Mouse (Mus musculus): ENCODE data around the gene Akap13. TPM values are rescaled to one million over a fixed set of nuclear protein-coding genes. Genes with fewer than 3 reads are reported as not detected.

Akap13 gene
- polyA plus RNA-seq, 1 experiment from 2014 or later = 46.1 TPM

GRCm38 (mm10) chr7:75568276-75568675 lies 112.9 kb downstream of the Akap13 start:
- Histone ChIP-seq H3K9me3 (replicated peaks) (no peaks in the 10 kb centered on the region), H3K4me3 (replicated peaks) (no peak overlapping the region), H3K27ac (replicated peaks) (no peak overlapping the region), H3K9ac (no peak overlapping the region), H3K4me1 (peaks cover 4% of the 10 kb centered on the region; the same call in 1 of the 2 replicates), H3K27me3 (no peaks in the 10 kb centered on the region), H3K4me2 (replicated peaks) (no peak overlapping the region), H3K36me3 (no peaks in the 10 kb centered on the region)
- ATAC-seq (ENCODE audit: insufficient number of reproducible peaks, low FRiP score, low TSS enrichment, low read depth) = no peak
- 76% methylated on average over 4 of the region's 4 CpGs for WGBS

DNA sequence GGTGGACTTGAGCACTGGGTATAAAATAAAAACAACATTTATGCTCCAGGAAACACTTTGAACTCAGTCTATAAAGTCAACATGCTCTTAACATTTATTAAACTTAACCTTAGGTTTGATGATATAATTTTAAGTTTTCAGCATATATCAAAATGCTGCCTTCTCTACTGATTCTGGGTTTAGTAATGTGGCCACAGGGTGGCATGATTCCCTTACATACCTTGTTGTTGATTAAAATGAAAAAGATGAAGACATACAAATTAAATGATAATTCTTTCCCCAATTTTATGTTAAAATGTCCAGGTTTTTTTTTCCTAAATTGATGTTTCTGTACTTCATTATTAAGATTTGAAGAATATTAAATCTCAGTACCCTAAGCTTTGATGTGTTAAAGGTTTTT lies 113.5 kb downstream of the Akap13 start:
- H3K36me3 ChIP-seq = no peaks in the 10 kb centered on the region
- H3K4me1 ChIP-seq = peaks cover 4% of the 10 kb centered on the region; the same call in 1 of the 2 replicates
- ATAC-seq (ENCODE audit: insufficient number of reproducible peaks, low FRiP score, low TSS enrichment, low read depth) = no peak
- no peaks in the 10 kb centered on the region for H3K9me3 ChIP-seq (replicated peaks)
- no peak overlapping the region for H3K27ac ChIP-seq (replicated peaks)
- H3K9ac ChIP-seq = no peak overlapping the region
- no peak overlapping the region for H3K4me2 ChIP-seq (replicated peaks)
- H3K27me3 ChIP-seq = no peaks in the 10 kb centered on the region
- no peak overlapping the region for H3K4me3 ChIP-seq (replicated peaks)

GRCm38 (mm10) chr7:75570218-75570617 lies 114.9 kb downstream of the Akap13 start:
- Histone ChIP-seq H3K4me3 (replicated peaks) (no peak overlapping the region), H3K36me3 (no peaks in the 10 kb centered on the region), H3K4me2 (replicated peaks) (no peak overlapping the region), H3K27me3 (no peaks in the 10 kb centered on the region), H3K9me3 (replicated peaks) (no peaks in the 10 kb centered on the region), H3K4me1 (peaks cover 9% of the 10 kb centered on the region), H3K27ac (replicated peaks) (no peak overlapping the region), H3K9ac (no peak overlapping the region)
- 91% methylated on average over 3 of the region's 3 CpGs for WGBS
- no peak for ATAC-seq (ENCODE audit: insufficient number of reproducible peaks, low FRiP score, low TSS enrichment, low read depth)

- H3K27ac ChIP-seq (replicated peaks) = no peak overlapping the region
- 75% methylated on average over 2 of the region's 2 CpGs for WGBS
- peaks cover 16% of the 10 kb centered on the region for H3K4me1 ChIP-seq
Observed at GRCm38 (mm10) chr7:75571078-75571477, 115.7 kb downstream of the Akap13 start.

DNA sequence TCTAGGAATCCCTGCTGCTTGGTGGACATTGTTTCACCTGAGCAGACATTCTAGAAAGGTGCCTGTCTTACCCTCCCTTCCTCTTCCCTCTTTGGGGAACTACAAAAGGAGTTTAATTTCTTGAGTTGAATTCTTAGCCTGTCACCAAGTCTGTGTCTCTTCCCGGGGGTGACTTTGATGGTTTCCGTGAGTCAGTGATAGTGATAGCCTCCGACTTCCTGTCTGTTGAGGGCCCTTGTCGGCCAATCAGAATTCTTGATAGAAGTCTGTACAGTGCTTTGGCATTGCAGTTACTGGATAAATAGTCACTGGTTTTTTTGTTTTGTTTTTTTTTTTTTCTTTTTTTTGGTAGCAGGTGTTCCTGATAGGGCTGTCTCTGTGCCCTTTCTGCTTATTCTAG lies 116.8 kb downstream of the Akap13 start:
- Histone ChIP-seq H3K4me3 (replicated peaks) (no peak overlapping the region), H3K9me3 (replicated peaks) (no peaks in the 10 kb centered on the region), H3K27ac (replicated peaks) (no peak overlapping the region), H3K27me3 (no peaks in the 10 kb centered on the region), H3K4me1 (peaks cover 16% of the 10 kb centered on the region), H3K4me2 (replicated peaks) (no peak overlapping the region), H3K9ac (no peak overlapping the region), H3K36me3 (no peaks in the 10 kb centered on the region)
- WGBS = 71% methylated on average over 4 of the region's 4 CpGs
- ATAC-seq (ENCODE audit: insufficient number of reproducible peaks, low FRiP score, low TSS enrichment, low read depth) = no peak

More at GRCm38 (mm10) chr7:75571078-75571477, 115.7 kb downstream of the Akap13 start:
- no peaks in the 10 kb centered on the region for H3K9me3 ChIP-seq (replicated peaks)
- no peak overlapping the region for H3K9ac ChIP-seq
- H3K27me3 ChIP-seq = no peaks in the 10 kb centered on the region
- H3K4me3 ChIP-seq (replicated peaks) = no peak overlapping the region
- H3K4me2 ChIP-seq (replicated peaks) = no peak overlapping the region
- H3K36me3 ChIP-seq = no peaks in the 10 kb centered on the region
- no peak for ATAC-seq (ENCODE audit: insufficient number of reproducible peaks, low FRiP score, low TSS enrichment, low read depth)

DNA sequence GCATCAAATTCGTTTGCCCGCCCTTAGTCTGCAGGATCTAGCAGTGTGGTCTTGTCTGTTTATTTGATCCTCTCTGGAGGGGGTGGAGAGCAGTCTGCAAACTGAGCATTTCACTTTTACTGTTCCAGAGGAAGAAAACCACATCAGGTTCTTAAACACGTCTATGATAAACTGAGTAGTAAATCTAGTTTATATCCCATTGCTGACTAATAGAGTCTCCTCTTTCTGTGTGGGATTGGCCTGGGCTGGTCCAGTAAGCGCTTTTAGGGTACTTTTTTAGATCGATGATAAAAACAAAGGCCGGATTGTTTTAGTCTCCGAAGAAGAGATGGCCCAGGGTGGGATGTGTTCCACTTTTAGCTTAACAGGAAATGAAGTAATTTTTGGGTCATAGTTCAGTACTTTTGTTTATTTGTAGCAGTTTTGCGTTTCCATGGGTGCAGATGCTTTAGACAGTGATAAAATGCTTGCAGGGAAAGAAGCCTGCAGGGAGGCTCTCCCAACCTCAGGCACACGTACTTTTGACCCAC lies 119.9 kb downstream of the Akap13 start:
- 13% methylated on average over 9 of the region's 9 CpGs for WGBS
- no peaks in the 10 kb centered on the region for H3K27me3 ChIP-seq
- peak overlapping the region; percentile 44 for H3K27ac ChIP-seq (replicated peaks)
- no peak for ATAC-seq (ENCODE audit: insufficient number of reproducible peaks, low FRiP score, low TSS enrichment, low read depth)
- 0 out of 2 replicates have a peak, but pooled peaks cover 7% of the 10 kb centered on the region for H3K36me3 ChIP-seq
- H3K4me3 ChIP-seq (replicated peaks) = no peak overlapping the region
- peaks cover 12% of the 10 kb centered on the region for H3K4me1 ChIP-seq
- H3K9ac ChIP-seq = no peak overlapping the region
- 0 out of 2 replicates have a peak overlapping the region, but pooled peaks have one; percentile 1 for H3K4me2 ChIP-seq (replicated peaks)
- no peaks in the 10 kb centered on the region for H3K9me3 ChIP-seq (replicated peaks)

DNA sequence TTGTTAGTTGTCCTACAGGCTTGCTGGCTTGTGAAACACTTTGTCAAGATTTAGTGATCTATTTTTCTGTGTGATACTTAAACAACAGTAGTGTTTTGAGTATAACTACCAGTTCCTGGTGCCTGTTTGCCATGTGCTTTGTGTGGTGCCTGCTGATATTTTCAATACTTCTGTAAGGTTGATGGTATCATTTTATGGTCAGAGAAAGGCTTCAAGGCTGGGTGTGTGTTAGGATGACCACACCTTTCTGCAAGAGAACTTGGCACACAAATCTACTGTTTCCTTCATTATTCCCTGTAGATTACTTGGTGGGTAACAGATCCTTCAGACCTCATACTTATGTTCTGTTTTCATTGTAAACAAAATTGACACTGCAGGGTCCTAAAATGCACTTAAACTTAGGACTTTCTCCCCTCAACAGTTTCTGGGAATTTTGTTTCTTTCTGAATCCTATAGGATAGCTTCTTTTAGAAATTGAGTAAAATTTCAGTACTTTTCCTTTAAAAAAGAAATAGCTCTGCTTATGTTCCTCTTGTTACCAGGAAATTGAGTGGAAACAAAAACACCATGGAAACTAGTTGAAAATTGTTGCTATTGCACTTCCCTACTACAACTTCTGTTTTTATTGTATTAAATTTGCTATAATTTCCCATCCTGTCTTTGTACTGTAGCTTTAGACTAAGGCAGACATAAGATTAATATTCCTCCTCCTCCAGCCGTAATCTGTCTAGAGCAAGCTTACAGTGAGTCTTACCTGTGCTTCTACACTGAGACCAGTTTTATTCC lies 120.7 kb downstream of the Akap13 start:
- WGBS = 88% methylated on average over 1 of the region's 1 CpGs
- no peak for ATAC-seq (ENCODE audit: insufficient number of reproducible peaks, low FRiP score, low TSS enrichment, low read depth)
- Histone ChIP-seq H3K36me3 (0 out of 2 replicates have a peak, but pooled peaks cover 13% of the 10 kb centered on the region), H3K27me3 (no peaks in the 10 kb centered on the region), H3K9me3 (replicated peaks) (no peaks in the 10 kb centered on the region), H3K27ac (replicated peaks) (peak overlapping the region; percentile 44), H3K9ac (no peak overlapping the region), H3K4me2 (replicated peaks) (no peak overlapping the region), H3K4me3 (replicated peaks) (no peak overlapping the region), H3K4me1 (peaks cover 12% of the 10 kb centered on the region)

- Histone ChIP-seq H3K27ac (replicated peaks) (no peak overlapping the region), H3K4me3 (replicated peaks) (no peak overlapping the region), H3K36me3 (0 out of 2 replicates have a peak, but pooled peaks cover 16% of the 10 kb centered on the region), H3K9me3 (replicated peaks) (no peaks in the 10 kb centered on the region), H3K27me3 (no peaks in the 10 kb centered on the region), H3K4me1 (peaks cover 12% of the 10 kb centered on the region), H3K9ac (no peak overlapping the region), H3K4me2 (replicated peaks) (no peak overlapping the region)
- WGBS = 93% methylated on average over 2 of the region's 2 CpGs
- ATAC-seq (ENCODE audit: insufficient number of reproducible peaks, low FRiP score, low TSS enrichment, low read depth) = no peak
Observed at GRCm38 (mm10) chr7:75576851-75577250, 121.5 kb downstream of the Akap13 start.

- Histone ChIP-seq H3K4me3 (replicated peaks) (no peak overlapping the region), H3K36me3 (0 out of 2 replicates have a peak, but pooled peaks cover 20% of the 10 kb centered on the region), H3K4me1 (peaks cover 12% of the 10 kb centered on the region), H3K9me3 (replicated peaks) (no peaks in the 10 kb centered on the region), H3K4me2 (replicated peaks) (no peak overlapping the region), H3K27me3 (no peaks in the 10 kb centered on the region), H3K9ac (no peak overlapping the region), H3K27ac (replicated peaks) (no peak overlapping the region)
- 76% methylated on average over 6 of the region's 6 CpGs for WGBS
- ATAC-seq (ENCODE audit: insufficient number of reproducible peaks, low FRiP score, low TSS enrichment, low read depth) = no peak
Observed at GRCm38 (mm10) chr7:75577353-75577752, 122.0 kb downstream of the Akap13 start.

DNA sequence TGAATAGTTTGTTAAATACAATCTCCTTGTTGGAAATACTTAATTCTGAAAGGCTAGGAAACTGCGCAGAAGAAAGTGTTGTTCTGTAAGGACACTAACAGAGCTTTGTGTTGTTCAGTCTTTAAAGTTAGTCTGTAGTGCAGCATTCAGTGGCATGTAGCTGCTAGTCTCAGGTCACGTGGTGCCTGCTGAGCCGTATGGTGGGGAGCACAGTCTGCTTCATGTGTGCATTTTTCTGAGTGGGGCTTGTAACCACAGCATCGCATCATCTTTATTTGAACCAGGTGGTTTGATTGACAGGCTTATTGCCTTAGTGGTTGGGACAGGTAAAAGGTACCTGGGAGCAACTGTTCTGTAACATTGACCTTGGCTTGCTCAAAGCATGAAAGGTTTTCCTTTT lies 123.3 kb downstream of the Akap13 start:
- no peaks in the 10 kb centered on the region for H3K27me3 ChIP-seq
- H3K9me3 ChIP-seq (replicated peaks) = no peaks in the 10 kb centered on the region
- 64% methylated on average over 4 of the region's 4 CpGs for WGBS
- H3K36me3 ChIP-seq = 0 out of 2 replicates have a peak, but pooled peaks cover 20% of the 10 kb centered on the region
- H3K4me3 ChIP-seq (replicated peaks) = no peak overlapping the region
- H3K4me1 ChIP-seq = peaks cover 12% of the 10 kb centered on the region
- H3K27ac ChIP-seq (replicated peaks) = no peak overlapping the region
- no peak overlapping the region for H3K4me2 ChIP-seq (replicated peaks)
- no peak for ATAC-seq (ENCODE audit: insufficient number of reproducible peaks, low FRiP score, low TSS enrichment, low read depth)
- no peak overlapping the region for H3K9ac ChIP-seq

- H3K36me3 ChIP-seq = 0 out of 2 replicates have a peak, but pooled peaks cover 20% of the 10 kb centered on the region
- no peak overlapping the region for H3K9ac ChIP-seq
- no peak overlapping the region for H3K27ac ChIP-seq (replicated peaks)
- no peak for ATAC-seq (ENCODE audit: insufficient number of reproducible peaks, low FRiP score, low TSS enrichment, low read depth)
- no peaks in the 10 kb centered on the region for H3K27me3 ChIP-seq
- H3K9me3 ChIP-seq (replicated peaks) = no peaks in the 10 kb centered on the region
- H3K4me1 ChIP-seq = no peaks in the 10 kb centered on the region
- 80% methylated on average over 4 of the region's 4 CpGs for WGBS
- H3K4me3 ChIP-seq (replicated peaks) = no peak overlapping the region
- no peak overlapping the region for H3K4me2 ChIP-seq (replicated peaks)
Observed at GRCm38 (mm10) chr7:75582091-75582490, 126.8 kb downstream of the Akap13 start.

Measured in embryonic facial prominence, embryonic 15.5 days (tissue).